Mouse (Mus musculus) neural tube, embryonic 13.5 days (tissue): ENCODE data around the gene Tfap4. TPM values are rescaled to one million over a fixed set of nuclear protein-coding genes. Genes with fewer than 3 reads are reported as not detected.
"Not testable (repeated sequence)": the region's sequence is repeated elsewhere in the genome, so short reads cannot be mapped to it uniquely, and the experiment has no call there.

Source experiments
- ATAC-seq: fragments of 200-750 bp; cut with Nextera tagmentation; 2 replicates; pipeline ENCODE4 v1.8.0; 2017; ENCODE audit warnings: low read depth, mild to moderate bottlenecking, moderate TSS enrichment, moderate library complexity
- H3K27ac ChIP-seq: fragments of 300-500 bp; sonication (generic); replicated peaks from 2 replicates; pipeline ENCODE4 v1.5.1; 2015; ENCODE audit warnings: moderate library complexity, mild to moderate bottlenecking, inconsistent platforms
- H3K27me3 ChIP-seq: fragments of 300-500 bp; sonication (generic); 2 replicates; pipeline ENCODE4 v1.6.1; 2015; ENCODE audit warnings: mild to moderate bottlenecking, inconsistent platforms
- H3K36me3 ChIP-seq: fragments of 300-500 bp; sonication (generic); 2 replicates; pipeline ENCODE4 v1.6.1; 2015; ENCODE audit warnings: mild to moderate bottlenecking, inconsistent platforms
- H3K4me1 ChIP-seq: fragments of 300-500 bp; sonication (generic); replicated peaks from 2 replicates; pipeline ENCODE4 v1.6.1; 2015; ENCODE audit warnings: inconsistent platforms
- H3K4me2 ChIP-seq: fragments of 300-500 bp; sonication (generic); 2 replicates; pipeline ENCODE4 v1.6.1; 2015; ENCODE audit warnings: inconsistent platforms, mild to moderate bottlenecking, moderate library complexity
- H3K4me3 ChIP-seq: fragments of 300-500 bp; sonication (generic); 2 replicates; pipeline ENCODE4 v1.5.1; 2015; ENCODE audit warnings: mild to moderate bottlenecking, inconsistent platforms
- H3K9ac ChIP-seq: fragments of 300-500 bp; sonication (generic); 2 replicates; pipeline ENCODE4 v1.6.1; 2015; ENCODE audit warnings: moderate library complexity, mild to moderate bottlenecking, inconsistent platforms
- H3K9me3 ChIP-seq: fragments of 300-500 bp; sonication (generic); 2 replicates; pipeline ENCODE4 v1.6.1; 2016; ENCODE audit warnings: inconsistent platforms
- WGBS: fragments of 180-500 bp; shearing (Covaris S2); methylation state at CpG from one replicate; pipeline ENCODE4 v1.1.7; 2015; 5-methylcytosine and 5-hydroxymethylcytosine counted together
- polyA plus RNA-seq: library from polyadenylated mRNA; unstranded; fragments of >200 nt; fragmentation: Nextera tagmentation; extraction: Ambion mirVana; gene quantifications from 2 replicates; pipeline ENCODE4 v1.2.1, GENCODE M21; 2015

Gene Tfap4
- polyA plus RNA-seq, 1 experiment from 2014 or later = 10.2 TPM

- H3K9ac ChIP-seq = no peak overlapping the region
- peaks cover 10% of the 10 kb centered on the region for H3K4me1 ChIP-seq
- H3K9me3 ChIP-seq = no peaks in the 10 kb centered on the region
- no peaks in the 10 kb centered on the region for H3K27me3 ChIP-seq
- H3K4me3 ChIP-seq = no peak overlapping the region
- peaks cover 47% of the 10 kb centered on the region for H3K36me3 ChIP-seq
- no peak overlapping the region for H3K4me2 ChIP-seq
- 96% methylated on average over 8 of the region's 8 CpGs for WGBS
- no peak for ATAC-seq
- H3K27ac ChIP-seq = no peak overlapping the region
Measured at GRCm38 (mm10) chr16:4546838-4547237, 12.8 kb downstream of the Tfap4 start.

DNA sequence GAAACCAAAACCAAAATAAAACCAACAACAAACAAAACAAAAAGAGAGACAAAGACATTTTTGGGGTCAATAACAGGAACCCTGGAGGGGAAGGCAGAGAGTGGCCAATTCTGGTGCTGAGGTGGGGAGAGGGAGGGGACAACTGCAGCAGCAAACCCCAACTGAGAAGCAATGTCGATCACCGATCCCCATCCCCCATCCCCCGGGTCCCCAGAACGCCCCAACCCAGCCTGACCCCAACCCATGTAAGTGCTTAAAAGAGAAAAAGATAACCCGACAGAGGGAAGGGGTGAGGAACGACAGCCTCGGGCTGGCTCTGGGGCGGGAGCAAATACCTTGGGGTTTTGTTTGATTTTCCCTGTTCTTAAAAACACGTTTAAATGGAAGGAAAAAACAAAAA, 14.8 kb downstream of the Tfap4 start:
- H3K9ac ChIP-seq = no peak overlapping the region
- peaks cover 42% of the 10 kb centered on the region for H3K36me3 ChIP-seq
- no peak overlapping the region for H3K27ac ChIP-seq
- no peak for ATAC-seq
- no peak overlapping the region for H3K4me2 ChIP-seq
- no peaks in the 10 kb centered on the region for H3K27me3 ChIP-seq
- H3K4me3 ChIP-seq = no peak overlapping the region
- no peaks in the 10 kb centered on the region for H3K9me3 ChIP-seq
- WGBS = 81% methylated on average over 9 of the region's 9 CpGs
- H3K4me1 ChIP-seq = peaks cover 18% of the 10 kb centered on the region

GRCm38 (mm10) chr16:4543266-4543665, 16.4 kb downstream of the Tfap4 start:
- no peak overlapping the region for H3K4me3 ChIP-seq
- H3K4me2 ChIP-seq = no peak overlapping the region
- H3K9me3 ChIP-seq = no peaks in the 10 kb centered on the region
- H3K36me3 ChIP-seq = peaks cover 26% of the 10 kb centered on the region
- no peak overlapping the region for H3K9ac ChIP-seq
- no peaks in the 10 kb centered on the region for H3K27me3 ChIP-seq
- no peak for ATAC-seq
- peaks cover 26% of the 10 kb centered on the region for H3K4me1 ChIP-seq
- 70% methylated on average over 3 of the region's 3 CpGs for WGBS
- no peak overlapping the region for H3K27ac ChIP-seq

DNA sequence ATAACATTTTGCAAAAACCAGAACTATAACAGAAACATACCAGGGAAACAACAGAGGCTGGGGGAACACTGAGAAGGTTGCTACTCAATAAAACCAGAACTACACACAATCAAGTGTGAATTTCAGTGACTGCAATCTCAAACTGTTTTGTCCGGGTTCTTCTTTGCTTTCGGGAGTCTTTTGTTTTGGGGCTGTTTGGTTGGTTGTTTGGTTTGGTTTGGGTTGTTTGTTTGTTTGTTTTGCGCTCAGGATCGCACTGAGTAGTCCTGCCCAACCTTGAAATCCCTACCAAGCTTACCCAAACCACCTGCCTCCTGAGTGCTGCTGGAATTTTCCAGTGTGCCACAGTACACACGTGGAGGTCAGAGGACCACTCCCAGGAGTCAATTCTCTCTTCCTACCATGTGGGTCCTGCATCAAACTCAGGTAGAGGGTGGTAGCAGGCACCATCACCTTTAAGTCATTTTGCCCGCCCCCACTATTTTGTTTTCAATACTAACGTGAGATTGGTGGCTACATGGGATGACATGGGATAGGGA, 17.3 kb downstream of the Tfap4 start:
- peak overlapping the region; percentile 43 for H3K4me3 ChIP-seq
- peaks cover 26% of the 10 kb centered on the region for H3K4me1 ChIP-seq
- peaks cover 24% of the 10 kb centered on the region for H3K36me3 ChIP-seq
- H3K9me3 ChIP-seq = no peaks in the 10 kb centered on the region
- ATAC-seq = peak; percentile 12; the same call in 1 of the 2 replicates
- peak overlapping the region; percentile 55 for H3K4me2 ChIP-seq
- WGBS = 48% methylated on average over 7 of the region's 7 CpGs
- H3K9ac ChIP-seq = peak overlapping the region; percentile 31; the same call in 1 of the 2 replicates
- H3K27me3 ChIP-seq = no peaks in the 10 kb centered on the region
- no peak overlapping the region; the same call in 1 of the 2 replicates for H3K27ac ChIP-seq

- WGBS = 1% methylated on average over 43 of the region's 43 CpGs
- peak within 1 kb of the TSS; percentile 70 for H3K27ac ChIP-seq
- peak within 1 kb of the TSS; percentile 55 for H3K4me2 ChIP-seq
Measured at GRCm38 (mm10) chr16:4541501-4542198, 18.0 kb downstream of the Tfap4 start, which contains the start of gene Srl. Srl (minus strand) TSS chr16:4541816.

DNA sequence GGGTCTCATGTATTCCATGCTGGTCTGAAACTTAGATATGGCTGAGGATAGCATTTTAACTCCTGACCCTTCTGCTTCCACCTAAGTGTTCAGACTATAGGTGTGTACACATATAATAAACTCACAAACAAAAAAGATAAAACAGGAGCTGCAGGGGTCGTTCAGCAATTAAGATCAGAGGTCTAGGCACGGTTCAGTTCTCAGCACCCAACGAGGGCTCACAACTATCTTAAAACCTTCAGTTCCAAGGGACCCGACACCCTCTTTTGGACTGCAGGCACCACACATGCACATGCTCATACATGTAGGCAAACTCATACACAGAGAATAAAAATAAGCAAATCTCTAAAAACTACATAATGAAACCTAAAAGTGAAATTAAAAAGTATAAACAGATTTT, 18.6 kb downstream of the Tfap4 start:
- Histone ChIP-seq H3K36me3 (peaks cover 13% of the 10 kb centered on the region), H3K9ac (peak overlapping the region; percentile 62; the same call in 1 of the 2 replicates), H3K4me1 (peaks cover 26% of the 10 kb centered on the region), H3K9me3 (no peaks in the 10 kb centered on the region), H3K27ac (peak overlapping the region; percentile 70; the same call in 1 of the 2 replicates), H3K27me3 (no peaks in the 10 kb centered on the region), H3K4me2 (peak overlapping the region; percentile 55), H3K4me3 (peak overlapping the region; percentile 43)
- 62% methylated on average over 4 of the region's 4 CpGs for WGBS
- peak; percentile 6; the same call in 1 of the 2 replicates for ATAC-seq

More at GRCm38 (mm10) chr16:4541501-4542198, 18.0 kb downstream of the Tfap4 start, which contains the start of gene Srl:
- peaks cover 18% of the 10 kb centered on the region for H3K36me3 ChIP-seq
- H3K4me3 ChIP-seq = peak within 1 kb of the TSS; percentile 43
- H3K27me3 ChIP-seq = no peaks in the 10 kb centered on the region
- peak within 1 kb of the TSS; percentile 62 for H3K9ac ChIP-seq
- peak; percentile 98 for ATAC-seq
- peaks cover 26% of the 10 kb centered on the region for H3K4me1 ChIP-seq
- H3K9me3 ChIP-seq = no peaks in the 10 kb centered on the region

- WGBS = 57% methylated on average over 12 of the region's 12 CpGs
- Histone ChIP-seq H3K4me1 (peaks cover 26% of the 10 kb centered on the region), H3K9me3 (no peaks in the 10 kb centered on the region), H3K27ac (no peak overlapping the region), H3K36me3 (peaks cover 5% of the 10 kb centered on the region), H3K4me2 (peak overlapping the region; percentile 55; the same call in 1 of the 2 replicates), H3K27me3 (no peaks in the 10 kb centered on the region), H3K4me3 (no peak overlapping the region), H3K9ac (no peak overlapping the region)
- ATAC-seq = no peak
Measured at GRCm38 (mm10) chr16:4540064-4540775, 19.4 kb downstream of the Tfap4 start.

DNA sequence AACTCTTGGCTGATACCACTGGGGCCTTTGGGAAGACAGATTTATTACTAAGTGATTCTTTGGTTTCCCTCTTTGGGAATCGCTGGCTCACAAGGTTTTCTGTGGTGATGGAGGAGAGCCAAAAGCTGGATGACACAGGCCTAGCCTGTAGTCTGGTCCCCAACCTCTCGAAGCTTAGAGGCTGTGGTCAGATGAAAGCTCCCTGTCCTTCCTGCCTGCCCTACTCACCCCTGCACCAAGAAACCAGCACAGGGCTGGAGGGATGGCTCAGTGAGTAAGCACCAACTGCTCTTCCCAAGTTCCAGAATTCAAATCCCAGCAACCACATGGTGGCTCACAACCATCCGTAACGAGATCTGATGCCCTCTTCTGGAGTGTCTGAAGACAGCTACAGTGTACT, 20.1 kb downstream of the Tfap4 start:
- no peak overlapping the region for H3K4me3 ChIP-seq
- no peaks in the 10 kb centered on the region for H3K27me3 ChIP-seq
- H3K4me2 ChIP-seq = no peak overlapping the region
- H3K9me3 ChIP-seq = no peaks in the 10 kb centered on the region
- no peak overlapping the region for H3K9ac ChIP-seq
- H3K27ac ChIP-seq = no peak overlapping the region
- no peaks in the 10 kb centered on the region for H3K36me3 ChIP-seq
- WGBS = 55% methylated on average over 4 of the region's 4 CpGs
- ATAC-seq = no peak
- H3K4me1 ChIP-seq = peaks cover 26% of the 10 kb centered on the region

- Histone ChIP-seq H3K36me3 (no peaks in the 10 kb centered on the region), H3K4me1 (peaks cover 25% of the 10 kb centered on the region), H3K9me3 (no peaks in the 10 kb centered on the region), H3K27me3 (no peaks in the 10 kb centered on the region), H3K4me3 (no peak overlapping the region), H3K9ac (no peak overlapping the region), H3K4me2 (no peak overlapping the region), H3K27ac (no peak overlapping the region)
- 78% methylated on average over 3 of the region's 3 CpGs for WGBS
- no peak for ATAC-seq
Measured at GRCm38 (mm10) chr16:4537616-4538358, 21.9 kb downstream of the Tfap4 start.

GRCm38 (mm10) chr16:4527373-4527772, 32.3 kb downstream of the Tfap4 start:
- H3K9me3 ChIP-seq, ATAC-seq, H3K4me3 ChIP-seq, H3K27ac ChIP-seq, H3K27me3 ChIP-seq, H3K4me1 ChIP-seq, H3K9ac ChIP-seq, H3K36me3 ChIP-seq, H3K4me2 ChIP-seq: not testable (repeated sequence)
- WGBS = 91% methylated on average over 12 of the region's 12 CpGs

DNA sequence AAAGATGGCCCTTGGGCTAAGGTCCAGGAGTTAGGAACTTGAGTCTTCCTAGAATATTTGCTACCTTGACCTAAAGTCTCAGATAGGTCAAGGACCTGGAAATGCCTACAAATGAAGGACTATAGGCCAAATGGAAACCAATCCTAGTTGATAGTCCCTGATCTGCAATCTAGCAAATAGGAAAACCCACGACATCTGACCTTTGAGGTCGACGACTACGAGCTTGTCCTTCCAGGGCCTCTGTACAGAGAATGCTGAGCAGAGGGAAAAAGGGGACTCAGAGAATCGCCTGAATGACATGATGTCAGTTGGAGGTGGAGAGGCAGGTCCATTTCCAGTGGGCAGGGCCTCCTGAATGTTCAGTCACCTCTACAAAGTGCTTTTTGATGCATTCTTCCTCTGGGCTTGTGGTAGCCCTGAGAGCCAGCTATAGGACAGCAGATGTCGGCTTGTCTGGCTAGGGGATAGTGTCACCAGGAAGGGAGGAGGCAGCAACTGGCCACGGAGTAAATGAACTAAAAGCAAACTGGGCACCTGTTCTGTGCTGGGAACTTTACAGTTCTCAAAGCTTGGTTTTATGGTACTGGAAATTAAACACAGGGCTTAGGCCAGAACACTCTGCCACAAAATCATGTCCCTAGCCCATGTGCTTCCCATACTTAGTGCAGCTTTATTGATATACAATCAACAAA, 36.2 kb downstream of the Tfap4 start:
- 69% methylated on average over 7 of the region's 7 CpGs for WGBS
- Histone ChIP-seq H3K4me3 (no peak overlapping the region), H3K27ac (no peak overlapping the region), H3K27me3 (no peaks in the 10 kb centered on the region), H3K36me3 (no peaks in the 10 kb centered on the region), H3K4me1 (peaks cover 12% of the 10 kb centered on the region), H3K9me3 (0 out of 2 replicates have a peak, but pooled peaks cover 4% of the 10 kb centered on the region), H3K9ac (no peak overlapping the region), H3K4me2 (no peak overlapping the region)
- ATAC-seq = no peak
